Mouse (Mus musculus) lung, embryonic 15.5 days (tissue): Measurements from ENCODE around the gene Otop3. TPM values are rescaled to one million over a fixed set of nuclear protein-coding genes. Genes with fewer than 3 reads are reported as not detected.
A peak's percentile ranks its signal among the peaks of the same experiment; 100 is the strongest.

ENCODE experiments used
- ATAC-seq: fragments of 200-750 bp; cut with Nextera tagmentation; 2 replicates; pipeline ENCODE4 v1.8.0; 2017; ENCODE audit warnings: moderate number of reproducible peaks, borderline replicate concordance; ENCODE audit not compliant: low FRiP score, low TSS enrichment; ENCODE audit errors: extremely low read depth
- H3K27ac ChIP-seq: fragments of 300-500 bp; sonication (generic); 2 replicates; pipeline ENCODE4 v1.5.1; 2015; ENCODE audit warnings: moderate library complexity, mild to moderate bottlenecking, inconsistent platforms
- H3K27me3 ChIP-seq: fragments of 300-500 bp; sonication (generic); 2 replicates; pipeline ENCODE4 v1.6.1; 2015; ENCODE audit warnings: inconsistent platforms
- H3K36me3 ChIP-seq: fragments of 300-500 bp; sonication (generic); 2 replicates; pipeline ENCODE4 v1.6.1; 2015; ENCODE audit warnings: inconsistent platforms
- H3K4me1 ChIP-seq: fragments of 300-500 bp; sonication (generic); 2 replicates; pipeline ENCODE4 v1.6.1; 2015; ENCODE audit warnings: inconsistent platforms
- H3K4me2 ChIP-seq: fragments of 300-500 bp; sonication (generic); 2 replicates; pipeline ENCODE4 v1.6.1; 2015; ENCODE audit warnings: inconsistent platforms, mild to moderate bottlenecking, moderate library complexity
- H3K4me3 ChIP-seq: fragments of 300-500 bp; sonication (generic); 2 replicates; pipeline ENCODE4 v1.5.1; 2015; ENCODE audit warnings: mild to moderate bottlenecking, inconsistent platforms
- H3K9ac ChIP-seq: fragments of 300-500 bp; sonication (generic); 2 replicates; pipeline ENCODE4 v1.6.1; 2015; ENCODE audit warnings: inconsistent platforms
- H3K9me3 ChIP-seq: fragments of 300-500 bp; sonication (generic); 2 replicates; pipeline ENCODE4 v1.6.1; 2016; ENCODE audit warnings: inconsistent platforms
- WGBS: fragments of 180-500 bp; shearing (Covaris S2); methylation state at CpG from one replicate; pipeline ENCODE4 v1.1.7; 2015; 5-methylcytosine and 5-hydroxymethylcytosine counted together
- polyA plus RNA-seq: library from polyadenylated mRNA; unstranded; fragments of >200 nt; fragmentation: Nextera tagmentation; extraction: Ambion mirVana; gene quantifications from 2 replicates; pipeline ENCODE4 v1.2.1, GENCODE M21; 2015

The Otop3 gene
- polyA plus RNA-seq, 1 experiment from 2014 or later, result not detected

GRCm38 (mm10) chr11:115296471-115297210, 37.9 kb upstream of the Otop3 start:
- Histone ChIP-seq H3K27ac (no peak overlapping the region), H3K4me1 (peaks cover 20% of the 10 kb centered on the region), H3K27me3 (peaks cover 35% of the 10 kb centered on the region), H3K36me3 (no peaks in the 10 kb centered on the region), H3K9ac (peak overlapping the region; percentile 35; the same call in 1 of the 2 replicates), H3K9me3 (no peaks in the 10 kb centered on the region), H3K4me3 (peak overlapping the region; percentile 39), H3K4me2 (peak overlapping the region; percentile 74)
- no peak for ATAC-seq
- WGBS, result 51% methylated on average over 21 of the region's 21 CpGs

DNA sequence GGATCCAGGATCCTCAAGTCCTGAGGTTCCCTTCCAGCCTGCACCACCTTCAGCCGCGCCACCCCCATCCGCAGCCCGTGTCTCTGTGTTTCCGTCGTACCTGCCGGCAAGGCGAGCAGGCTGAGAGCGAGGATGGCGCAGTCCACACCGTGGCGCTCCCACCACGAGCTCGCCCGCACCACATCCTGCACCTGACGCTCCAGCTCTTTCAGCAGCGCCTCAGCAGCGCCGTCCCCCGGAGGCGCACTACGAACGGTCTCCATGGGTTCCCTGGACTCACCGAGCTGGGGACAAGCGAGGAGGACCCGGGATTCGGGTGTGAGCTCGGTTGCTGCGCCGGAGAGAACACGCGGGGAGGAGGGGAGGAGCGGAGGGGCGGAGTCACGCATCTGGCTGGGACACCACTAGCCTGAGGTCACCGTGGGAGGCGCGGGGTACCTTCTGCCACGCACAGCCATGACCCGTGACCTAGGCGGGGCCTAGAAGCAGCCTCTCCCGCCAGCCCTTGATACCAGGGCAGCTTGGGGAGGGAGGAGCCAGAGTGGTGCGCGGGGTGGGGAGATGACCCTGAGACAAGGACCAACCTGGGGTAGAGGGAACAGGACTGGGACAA, 37.2 kb upstream of the Otop3 start, which contains the start of gene Fads6:
Gene Fads6, minus strand, starts transcription at position 450 of the 613 bp plus-strand sequence.
- no peaks in the 10 kb centered on the region for H3K36me3 ChIP-seq
- H3K27ac ChIP-seq, result no peak within 1 kb of the TSS
- ATAC-seq, result peak; percentile 43; the same call in 1 of the 2 replicates
- H3K4me1 ChIP-seq, result peaks cover 15% of the 10 kb centered on the region
- WGBS, result under 1% methylated on average over 44 of the region's 44 CpGs
- peak within 1 kb of the TSS; percentile 74 for H3K4me2 ChIP-seq
- H3K9ac ChIP-seq, result peak within 1 kb of the TSS; percentile 35; the same call in 1 of the 2 replicates
- H3K27me3 ChIP-seq, result peaks cover 35% of the 10 kb centered on the region
- peak within 1 kb of the TSS; percentile 39 for H3K4me3 ChIP-seq
- H3K9me3 ChIP-seq, result no peaks in the 10 kb centered on the region

- no peak overlapping the region for H3K27ac ChIP-seq
- no peaks in the 10 kb centered on the region for H3K36me3 ChIP-seq
- H3K4me2 ChIP-seq, result no peak overlapping the region
- 70% methylated on average over 8 of the region's 8 CpGs for WGBS
- no peak overlapping the region for H3K9ac ChIP-seq
- peaks cover 35% of the 10 kb centered on the region for H3K27me3 ChIP-seq
- H3K4me3 ChIP-seq, result no peak overlapping the region
- H3K4me1 ChIP-seq, result peaks cover 10% of the 10 kb centered on the region
- no peak for ATAC-seq
- no peaks in the 10 kb centered on the region for H3K9me3 ChIP-seq
Measured at GRCm38 (mm10) chr11:115298160-115298559, 36.4 kb upstream of the Otop3 start.

GRCm38 (mm10) chr11:115300745-115301144, 33.8 kb upstream of the Otop3 start:
- H3K4me1 ChIP-seq, result peaks cover 10% of the 10 kb centered on the region
- no peak overlapping the region for H3K4me3 ChIP-seq
- ATAC-seq, result no peak
- WGBS, result 84% methylated on average over 4 of the region's 4 CpGs
- H3K4me2 ChIP-seq, result no peak overlapping the region
- H3K27me3 ChIP-seq, result peaks cover 35% of the 10 kb centered on the region
- no peak overlapping the region for H3K9ac ChIP-seq
- no peaks in the 10 kb centered on the region for H3K36me3 ChIP-seq
- H3K9me3 ChIP-seq, result no peaks in the 10 kb centered on the region
- H3K27ac ChIP-seq, result no peak overlapping the region

DNA sequence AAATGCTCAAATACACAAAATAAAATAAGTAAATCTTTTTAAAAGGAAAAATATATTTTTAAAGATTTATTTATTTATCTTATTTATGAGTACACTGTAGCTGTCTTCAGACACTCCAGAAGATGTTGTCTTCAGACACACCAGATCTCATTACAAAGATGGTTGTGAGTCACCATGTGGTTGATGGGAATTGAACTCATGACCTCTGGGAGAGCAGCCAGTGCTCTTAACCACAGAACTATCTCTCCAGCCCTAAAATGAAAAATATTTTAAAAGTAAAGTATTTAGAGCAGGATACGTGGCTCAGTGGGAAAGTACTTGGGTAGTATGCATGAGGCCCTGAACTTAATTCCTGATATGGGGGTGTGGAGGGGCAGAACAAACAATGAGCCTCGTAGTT, 33.2 kb upstream of the Otop3 start:
- 71% methylated on average over 2 of the region's 2 CpGs for WGBS

DNA sequence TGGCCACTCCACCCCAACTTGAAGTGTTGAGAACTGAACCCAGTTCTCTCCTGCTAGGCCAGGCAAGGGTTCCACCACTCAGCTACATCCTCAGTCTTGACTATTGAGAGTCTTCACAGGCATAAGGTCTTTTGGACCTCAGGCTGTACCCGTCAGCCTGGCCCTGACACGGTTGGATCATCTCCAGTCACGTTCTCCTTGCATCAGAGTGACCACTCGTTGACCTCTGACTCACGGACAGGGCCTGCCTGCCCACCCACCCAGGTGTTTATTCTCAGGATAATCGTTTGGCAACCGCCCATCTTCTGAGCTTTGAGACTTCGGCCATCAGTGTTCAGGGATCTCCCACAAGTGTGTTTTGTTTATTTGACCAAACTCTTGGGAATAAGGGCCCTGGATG, 31.4 kb upstream of the Otop3 start:
- no peaks in the 10 kb centered on the region for H3K36me3 ChIP-seq
- H3K9me3 ChIP-seq, result no peaks in the 10 kb centered on the region
- ATAC-seq, result peak; percentile 20; the same call in 1 of the 2 replicates
- H3K4me3 ChIP-seq, result no peak overlapping the region
- WGBS, result 11% methylated on average over 8 of the region's 8 CpGs
- peaks cover 18% of the 10 kb centered on the region for H3K27me3 ChIP-seq
- H3K4me1 ChIP-seq, result no peaks in the 10 kb centered on the region
- no peak overlapping the region for H3K9ac ChIP-seq
- no peak overlapping the region for H3K27ac ChIP-seq
- no peak overlapping the region for H3K4me2 ChIP-seq

More for the DNA sequence above, 33.2 kb upstream of the Otop3 start:
- no peak overlapping the region for H3K4me2 ChIP-seq
- no peaks in the 10 kb centered on the region for H3K9me3 ChIP-seq
- H3K4me3 ChIP-seq, result no peak overlapping the region
- H3K27me3 ChIP-seq, result peaks cover 33% of the 10 kb centered on the region
- H3K9ac ChIP-seq, result no peak overlapping the region
- peaks cover 10% of the 10 kb centered on the region for H3K4me1 ChIP-seq
- no peaks in the 10 kb centered on the region for H3K36me3 ChIP-seq
- no peak overlapping the region for H3K27ac ChIP-seq
- no peak for ATAC-seq

DNA sequence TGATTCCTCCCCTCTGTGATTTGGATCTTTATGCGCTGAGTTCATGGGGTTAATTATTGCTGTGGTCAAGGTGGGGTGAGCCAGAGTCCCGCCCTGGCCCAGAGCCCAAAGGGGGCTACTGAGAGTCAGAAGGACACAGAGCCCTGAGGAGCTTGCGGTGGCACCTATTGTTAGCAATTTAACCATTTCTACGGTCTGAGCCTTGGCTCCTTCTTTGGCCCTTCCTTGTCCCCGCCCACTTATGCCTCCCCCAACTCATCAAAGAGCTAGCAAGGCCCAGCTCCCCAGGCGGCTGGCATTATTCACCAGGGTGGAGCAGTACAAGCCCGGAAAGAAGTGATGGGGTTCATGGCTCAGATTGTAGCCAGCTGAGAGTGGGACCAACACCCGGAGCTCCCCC, 27.7 kb upstream of the Otop3 start, which contains the start of gene Otop2:
Gene Otop2, plus strand, starts transcription at position 301 of the 400 bp plus-strand sequence.
- WGBS, result 29% methylated on average over 8 of the region's 8 CpGs
- Histone ChIP-seq H3K27me3 (peaks cover 3% of the 10 kb centered on the region; the same call in 1 of the 2 replicates), H3K4me1 (no peaks in the 10 kb centered on the region), H3K36me3 (no peaks in the 10 kb centered on the region), H3K27ac (no peak within 1 kb of the TSS), H3K9me3 (no peaks in the 10 kb centered on the region), H3K4me2 (no peak within 1 kb of the TSS), H3K9ac (no peak within 1 kb of the TSS), H3K4me3 (no peak within 1 kb of the TSS)
- no peak for ATAC-seq

- Histone ChIP-seq H3K27me3 (peaks cover 15% of the 10 kb centered on the region), H3K27ac (no peak overlapping the region), H3K4me2 (no peak overlapping the region), H3K9me3 (no peaks in the 10 kb centered on the region), H3K4me3 (no peak overlapping the region), H3K9ac (no peak overlapping the region), H3K4me1 (no peaks in the 10 kb centered on the region), H3K36me3 (no peaks in the 10 kb centered on the region)
- WGBS, result 67% methylated on average over 1 of the region's 1 CpGs
- no peak for ATAC-seq
Measured at GRCm38 (mm10) chr11:115308781-115309180, 25.8 kb upstream of the Otop3 start.

GRCm38 (mm10) chr11:115314249-115314648, 20.3 kb upstream of the Otop3 start:
- no peak overlapping the region for H3K9ac ChIP-seq
- H3K4me2 ChIP-seq, result no peak overlapping the region
- no peaks in the 10 kb centered on the region for H3K4me1 ChIP-seq
- peaks cover 67% of the 10 kb centered on the region for H3K27me3 ChIP-seq
- 38% methylated on average over 2 of the region's 2 CpGs for WGBS
- no peaks in the 10 kb centered on the region for H3K9me3 ChIP-seq
- H3K4me3 ChIP-seq, result no peak overlapping the region
- ATAC-seq, result no peak
- no peaks in the 10 kb centered on the region for H3K36me3 ChIP-seq
- H3K27ac ChIP-seq, result no peak overlapping the region

DNA sequence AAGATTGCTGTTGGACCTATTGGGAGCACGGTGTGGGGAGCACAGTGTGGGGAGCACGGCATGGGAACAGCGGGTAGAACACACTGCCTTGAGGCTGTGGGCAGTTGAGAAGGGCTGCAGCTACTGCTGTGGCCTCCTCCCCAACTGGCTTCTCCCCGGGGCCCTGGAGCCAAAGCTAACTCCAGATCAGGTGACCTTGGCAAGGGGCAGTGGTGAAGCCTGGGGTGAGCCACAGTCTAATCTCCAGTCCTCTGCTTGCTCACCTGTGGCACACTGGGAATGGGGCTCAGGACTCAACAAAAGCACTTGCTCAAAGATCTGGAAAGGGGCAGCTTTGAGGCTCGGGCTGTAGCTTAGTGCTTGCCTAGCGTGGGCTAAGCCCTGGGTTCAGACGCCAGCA, 17.3 kb upstream of the Otop3 start:
- no peaks in the 10 kb centered on the region for H3K36me3 ChIP-seq
- ATAC-seq, result no peak
- H3K4me3 ChIP-seq, result no peak overlapping the region
- no peak overlapping the region for H3K9ac ChIP-seq
- 58% methylated on average over 7 of the region's 7 CpGs for WGBS
- no peak overlapping the region for H3K4me2 ChIP-seq
- peaks cover 96% of the 10 kb centered on the region for H3K27me3 ChIP-seq
- no peaks in the 10 kb centered on the region for H3K9me3 ChIP-seq
- 0 out of 2 replicates have a peak, but pooled peaks cover 3% of the 10 kb centered on the region for H3K4me1 ChIP-seq
- H3K27ac ChIP-seq, result no peak overlapping the region

DNA sequence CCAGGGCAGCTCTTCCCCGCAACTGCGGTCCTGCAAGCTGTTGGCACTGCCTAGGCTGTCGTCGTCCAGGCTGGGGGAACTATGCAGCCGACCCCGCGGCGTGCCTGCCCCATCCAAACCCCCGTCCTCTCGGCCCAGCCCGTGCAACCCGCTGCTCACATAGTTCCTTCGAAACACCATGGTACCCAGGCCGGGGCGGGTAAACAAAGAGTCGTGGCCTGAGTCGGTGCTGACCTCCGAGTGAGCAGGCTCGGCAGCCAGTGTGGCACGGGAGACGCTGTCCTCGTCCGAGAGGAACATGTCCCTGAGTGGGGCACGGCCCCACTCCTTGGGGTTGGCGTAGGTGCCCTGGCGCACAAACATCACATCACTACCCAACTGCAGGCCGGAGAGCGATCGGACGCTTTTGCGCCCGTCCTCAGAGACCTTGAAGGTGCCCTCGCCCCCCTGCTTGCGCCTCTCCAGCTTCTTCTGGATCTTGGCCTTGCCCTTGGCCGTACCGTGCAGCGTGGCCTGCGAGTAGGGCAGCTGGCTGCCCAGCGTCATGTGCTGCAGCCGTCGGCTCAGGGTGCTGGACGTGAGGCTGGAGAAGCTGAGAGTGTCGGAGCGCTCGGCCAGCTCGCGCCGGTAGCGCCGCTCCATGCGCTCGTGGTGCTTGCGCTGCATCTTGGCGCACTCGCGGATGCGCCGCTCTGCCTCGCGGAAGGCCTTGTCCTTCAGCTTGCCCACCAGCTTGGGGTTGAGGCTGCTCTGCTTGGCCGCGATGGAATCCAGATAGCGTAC, 16.1 kb upstream of the Otop3 start:
- H3K4me1 ChIP-seq, result 0 out of 2 replicates have a peak, but pooled peaks cover 4% of the 10 kb centered on the region
- no peaks in the 10 kb centered on the region for H3K36me3 ChIP-seq
- no peak overlapping the region for H3K9ac ChIP-seq
- H3K4me3 ChIP-seq, result no peak overlapping the region
- peaks cover 100% of the 10 kb centered on the region for H3K27me3 ChIP-seq
- 5% methylated on average over 63 of the region's 63 CpGs for WGBS
- H3K27ac ChIP-seq, result no peak overlapping the region
- no peak overlapping the region for H3K4me2 ChIP-seq
- H3K9me3 ChIP-seq, result no peaks in the 10 kb centered on the region
- ATAC-seq, result no peak
